Mouse (Mus musculus) forebrain, postnatal 0 days (tissue): ENCODE measurements around the gene Pnmal2. TPM values are rescaled to one million over a fixed set of nuclear protein-coding genes. Genes with fewer than 3 reads are reported as not detected.

Experiments
- ATAC-seq: fragments of 200-750 bp; cut with Nextera tagmentation; 2 replicates; pipeline ENCODE4 v1.8.0; 2017; ENCODE audit warnings: mild to moderate bottlenecking, moderate library complexity
- DNase-seq: peaks from one replicate; pipeline ENCODE4 v3.0.0-alpha.2; 2015
- H3K27ac ChIP-seq: fragments of 300-500 bp; sonication (generic); 2 replicates; pipeline ENCODE4 v1.5.1; 2014; ENCODE audit warnings: low read depth, mild to moderate bottlenecking, antibody characterized with exemption, low read length, moderate library complexity, mixed read lengths
- H3K27me3 ChIP-seq: fragments of 300-500 bp; sonication (generic); 2 replicates; pipeline ENCODE4 v1.6.1; 2014; ENCODE audit warnings: mild to moderate bottlenecking, low read length, mixed read lengths; ENCODE audit not compliant: insufficient read depth
- H3K36me3 ChIP-seq: fragments of 300-500 bp; sonication (generic); 2 replicates; pipeline ENCODE4 v1.6.1; 2014; ENCODE audit warnings: mild to moderate bottlenecking, moderate library complexity; ENCODE audit not compliant: insufficient read depth
- H3K4me1 ChIP-seq: fragments of 300-500 bp; sonication (generic); 2 replicates; pipeline ENCODE4 v1.6.1; 2014; ENCODE audit warnings: antibody characterized with exemption; ENCODE audit not compliant: insufficient read depth
- H3K4me2 ChIP-seq: fragments of 300-500 bp; sonication (generic); 2 replicates; pipeline ENCODE4 v1.6.1; 2014; ENCODE audit warnings: low read depth, mild to moderate bottlenecking, moderate library complexity
- H3K4me3 ChIP-seq: fragments of 300-500 bp; sonication (generic); 2 replicates; pipeline ENCODE4 v1.5.1; 2014; ENCODE audit warnings: low read depth, low read length, mixed read lengths
- H3K9ac ChIP-seq: fragments of 300-500 bp; sonication (generic); 2 replicates; pipeline ENCODE4 v1.6.1; 2014; ENCODE audit warnings: mild to moderate bottlenecking
- H3K9me3 ChIP-seq: fragments of 300-500 bp; sonication (generic); 2 replicates; pipeline ENCODE4 v1.6.1; 2016; ENCODE audit warnings: low read length
- CTCF ChIP-seq: sonication (generic); IDR thresholded peaks from 2 replicates; pipeline ENCODE4 v1.5.1; 2016; ENCODE audit warnings: antibody characterized with exemption, control low read depth, low read depth
- WGBS: fragments of 180-500 bp; shearing (Covaris S2); extraction: QIAGEN DNeasy Blood & Tissue Kit; methylation state at CpG from one replicate; pipeline ENCODE4 v1.1.7; 2014; 5-methylcytosine and 5-hydroxymethylcytosine counted together
- polyA plus RNA-seq: library from polyadenylated mRNA; unstranded; fragments of >200 nt; fragmentation: Nextera tagmentation; extraction: Ambion mirVana; gene quantifications from 2 replicates; pipeline ENCODE4 v1.2.1, GENCODE M21; 2015
- total RNA-seq: library from RNA; depleted of rRNA; stranded (reverse); fragments of >200 nt; gene quantifications from 2 replicates; pipeline ENCODE4 v1.2.3, GENCODE M21; 2014

Pnmal2 gene
- total and polyA plus RNA-seq, 2 experiments from 2014 or later: 133 to 134 TPM

GRCm38 (mm10) chr7:16923283-16924036, 21.0 kb upstream of the Pnmal2 start:
- TF ChIP-seq CTCF: no peak; the same call in 1 of the 2 replicates
- peak overlapping the region; percentile 84 for H3K4me3 ChIP-seq
- H3K9me3 ChIP-seq: no peaks in the 10 kb centered on the region
- H3K36me3 ChIP-seq: peaks cover 14% of the 10 kb centered on the region
- peak overlapping the region; percentile 67 for H3K9ac ChIP-seq
- peaks cover 16% of the 10 kb centered on the region for H3K4me1 ChIP-seq
- DNase-seq (no peak), ATAC-seq (peak; percentile 0)
- H3K27ac ChIP-seq: peak overlapping the region; percentile 100
- under 1% methylated on average over 40 of the region's 57 CpGs for WGBS
- H3K4me2 ChIP-seq: peak overlapping the region; percentile 92
- no peaks in the 10 kb centered on the region for H3K27me3 ChIP-seq

GRCm38 (mm10) chr7:16924037-16924834, 20.2 kb upstream of the Pnmal2 start, which contains the start of gene Calm3:
Gene Calm3 (minus strand): TSS chr7:16924114.
- TF ChIP-seq CTCF: peak; percentile 56
- peak within 1 kb of the TSS; percentile 100 for H3K27ac ChIP-seq
- peaks cover 16% of the 10 kb centered on the region for H3K4me1 ChIP-seq
- peak within 1 kb of the TSS; percentile 84 for H3K4me3 ChIP-seq
- H3K36me3 ChIP-seq: 0 out of 2 replicates have a peak, but pooled peaks cover 9% of the 10 kb centered on the region
- ATAC-seq (peak; percentile 89), DNase-seq (peak; percentile 100)
- peak within 1 kb of the TSS; percentile 67 for H3K9ac ChIP-seq
- H3K9me3 ChIP-seq: no peaks in the 10 kb centered on the region
- WGBS: 2% methylated on average over 64 of the region's 64 CpGs
- peak within 1 kb of the TSS; percentile 92 for H3K4me2 ChIP-seq
- H3K27me3 ChIP-seq: no peaks in the 10 kb centered on the region

- no peak overlapping the region for H3K27ac ChIP-seq
- H3K4me2 ChIP-seq: no peak overlapping the region
- no peak overlapping the region for H3K4me3 ChIP-seq
- no peak for DNase-seq
- H3K36me3 ChIP-seq: no peaks in the 10 kb centered on the region
- H3K27me3 ChIP-seq: no peaks in the 10 kb centered on the region
- no peak for ATAC-seq
- H3K4me1 ChIP-seq: no peaks in the 10 kb centered on the region
- H3K9ac ChIP-seq: no peak overlapping the region
- WGBS: 33% methylated on average over 2 of the region's 2 CpGs
- no peaks in the 10 kb centered on the region for H3K9me3 ChIP-seq
- TF ChIP-seq CTCF: no peak
Observed at GRCm38 (mm10) chr7:16928341-16928740, 16.1 kb upstream of the Pnmal2 start.

GRCm38 (mm10) chr7:16930850-16931249, 13.6 kb upstream of the Pnmal2 start:
- Histone ChIP-seq H3K4me1 (peaks cover 4% of the 10 kb centered on the region; the same call in 1 of the 2 replicates), H3K4me2 (no peak overlapping the region), H3K36me3 (no peaks in the 10 kb centered on the region), H3K9me3 (no peaks in the 10 kb centered on the region), H3K4me3 (no peak overlapping the region), H3K9ac (no peak overlapping the region), H3K27ac (peak overlapping the region; percentile 57), H3K27me3 (no peaks in the 10 kb centered on the region)
- DNase-seq (peak; percentile 88), ATAC-seq (peak; percentile 21; the same call in 1 of the 2 replicates)
- 0% methylated on average over 1 of the region's 1 CpGs for WGBS
- TF ChIP-seq CTCF: peak; percentile 84

GRCm38 (mm10) chr7:16931968-16932627, 12.4 kb upstream of the Pnmal2 start:
- Histone ChIP-seq H3K27me3 (no peaks in the 10 kb centered on the region), H3K27ac (peak overlapping the region; percentile 76), H3K4me3 (no peak overlapping the region), H3K9me3 (no peaks in the 10 kb centered on the region), H3K9ac (no peak overlapping the region), H3K4me2 (no peak overlapping the region), H3K4me1 (peaks cover 4% of the 10 kb centered on the region; the same call in 1 of the 2 replicates), H3K36me3 (no peaks in the 10 kb centered on the region)
- DNase-seq: peak; percentile 96
- TF ChIP-seq CTCF: peak; percentile 97
- peak; percentile 70 for ATAC-seq
- 16% methylated on average over 14 of the region's 14 CpGs for WGBS

GRCm38 (mm10) chr7:16932704-16933577, 11.5 kb upstream of the Pnmal2 start:
- Histone ChIP-seq H3K4me3 (no peak overlapping the region), H3K36me3 (no peaks in the 10 kb centered on the region), H3K9ac (peak overlapping the region; percentile 11; the same call in 1 of the 2 replicates), H3K4me2 (peak overlapping the region; percentile 30), H3K27ac (peak overlapping the region; percentile 76), H3K27me3 (no peaks in the 10 kb centered on the region), H3K9me3 (no peaks in the 10 kb centered on the region), H3K4me1 (peaks cover 6% of the 10 kb centered on the region)
- DNase-seq: peak; percentile 86
- peak; percentile 78 for ATAC-seq
- peak; percentile 85 for TF ChIP-seq CTCF
- WGBS: 21% methylated on average over 14 of the region's 14 CpGs
